Mouse (Mus musculus): Measurements from ENCODE around the gene Edaradd.

GRCm38 (mm10) chr13:12519371-12519770 lies 867 bp downstream of the Edaradd start:
- TF ChIP-seq POLR2A (IDR thresholded peaks at IDR 0.05; ENCODE audit: insufficient read depth, low read depth, low read length) (no peak), CTCF (IDR thresholded peaks at IDR 0.05) (no peak), EP300 (IDR thresholded peaks at IDR 0.05; ENCODE audit: insufficient read depth, low read depth, low read length) (no peak)

All from heart, adult 2 months (tissue).